Mouse (Mus musculus) adrenal gland, adult (tissue): ENCODE measurements at regions not wholly inside any gene's neighbourhood (a gene's known extent, or its start where the extent isn't known, plus 50 kb on each side); places are given as distances from the start of the nearest gene placed in this dataset.

Source experiments
- DNase-seq, 2 experiments: peaks; one replicate each; pipeline ENCODE4 v3.0.0; 2022 to 2023; ENCODE audit warnings: low spot score in 1 of 2; ENCODE audit not compliant: inconsistent age in 2 of 2

GRCm38 (mm10) chr6:95769808-95770207 is 51.2 kb upstream of the Suclg2 start:
- DNase-seq: no peak

GRCm38 (mm10) chr6:95801651-95802050 is 83.1 kb upstream of the Suclg2 start:
- DNase-seq: no peak

DNA sequence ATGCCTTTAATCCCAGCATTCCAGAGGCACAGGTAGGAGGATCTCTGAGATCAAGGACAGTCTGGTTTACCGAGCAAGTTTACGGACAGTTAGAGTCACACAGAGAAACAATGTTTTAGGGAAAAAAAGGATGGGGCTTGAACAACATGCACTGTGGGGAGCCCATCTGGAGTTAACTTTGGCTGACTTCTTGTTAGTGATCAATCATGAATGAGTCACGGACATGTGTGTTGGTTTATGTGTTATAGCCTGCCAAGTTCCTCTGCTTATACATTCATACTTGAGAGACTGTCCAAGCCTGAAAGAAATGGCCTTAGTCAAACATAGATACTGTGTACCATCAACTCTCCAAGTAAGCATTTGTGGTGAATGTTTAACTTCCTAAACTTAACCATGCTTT is 122.9 kb upstream of the Suclg2 start:
- DNase-seq: peak in 1 of 2 experiments; percentile 26

GRCm38 (mm10) chr6:95846536-95846935 is 127.9 kb upstream of the Suclg2 start:
- no peak for DNase-seq

DNA sequence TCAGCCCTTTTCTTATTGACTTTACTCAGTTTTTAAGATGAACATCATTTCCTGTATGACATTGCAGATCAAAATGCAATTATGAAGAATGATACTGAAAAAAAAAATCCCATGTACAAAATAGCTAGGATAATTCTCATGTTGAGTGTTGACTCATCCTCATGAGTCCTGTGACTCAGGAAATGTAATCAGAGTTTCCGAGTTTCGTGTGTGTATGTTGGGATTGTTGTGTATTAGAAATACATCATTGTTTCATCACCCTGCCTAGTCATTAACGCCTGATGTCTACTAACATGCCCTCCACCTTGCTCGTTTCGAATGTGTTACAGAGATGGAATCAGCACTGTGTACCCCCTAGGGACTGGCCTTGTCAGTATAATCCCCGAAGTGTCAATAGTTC is 156.9 kb upstream of the Suclg2 start:
- no peak for DNase-seq

- DNase-seq: no peak
Measured at GRCm38 (mm10) chr6:95876320-95876719, 157.7 kb upstream of the Suclg2 start.

- DNase-seq: no peak
Measured at GRCm38 (mm10) chr6:95886645-95887044, 168.0 kb upstream of the Suclg2 start.

DNA sequence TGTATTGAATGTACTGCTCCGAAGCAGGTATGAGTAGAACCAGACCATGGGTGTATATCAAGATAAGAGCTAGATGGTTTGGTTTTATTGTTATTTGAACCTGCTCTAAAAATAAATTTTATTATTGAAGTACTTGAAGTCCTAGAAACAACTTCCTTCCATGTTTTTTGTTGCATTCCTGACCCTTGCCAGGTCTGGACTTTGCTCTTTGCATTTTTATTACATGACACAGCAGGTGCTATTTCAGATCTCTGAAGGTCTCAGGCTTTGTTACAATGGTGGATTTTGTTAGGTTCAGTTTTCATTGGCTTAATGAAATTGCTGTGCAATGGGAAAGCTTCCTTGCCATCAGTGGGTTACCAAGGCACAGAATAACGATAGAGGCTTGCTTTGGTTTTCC is 184.0 kb upstream of the Suclg2 start:
- no peak for DNase-seq

- DNase-seq: peak in 1 of 2 experiments; percentile 24
Measured at GRCm38 (mm10) chr6:95904085-95904633, 185.6 kb upstream of the Suclg2 start.

DNA sequence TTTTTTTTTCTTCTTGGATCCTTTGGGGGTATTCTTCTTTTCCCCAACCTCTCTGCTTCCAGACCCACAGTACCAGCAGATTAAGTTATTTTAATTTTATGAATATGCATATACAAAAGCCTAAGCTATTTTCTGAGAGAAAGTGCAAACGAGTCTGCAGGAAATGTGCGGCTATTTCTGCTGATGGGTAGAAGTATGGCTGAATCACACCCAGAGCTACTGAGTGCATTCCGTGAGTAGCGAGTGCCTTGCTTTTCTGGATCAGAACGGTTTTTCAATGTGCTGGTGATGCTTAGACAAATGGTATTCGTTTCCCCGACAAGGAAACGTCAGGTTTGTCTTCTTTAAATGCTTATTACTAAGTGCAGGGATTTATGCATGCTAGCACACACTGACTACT is 186.5 kb upstream of the Suclg2 start:
- no peak for DNase-seq

DNA sequence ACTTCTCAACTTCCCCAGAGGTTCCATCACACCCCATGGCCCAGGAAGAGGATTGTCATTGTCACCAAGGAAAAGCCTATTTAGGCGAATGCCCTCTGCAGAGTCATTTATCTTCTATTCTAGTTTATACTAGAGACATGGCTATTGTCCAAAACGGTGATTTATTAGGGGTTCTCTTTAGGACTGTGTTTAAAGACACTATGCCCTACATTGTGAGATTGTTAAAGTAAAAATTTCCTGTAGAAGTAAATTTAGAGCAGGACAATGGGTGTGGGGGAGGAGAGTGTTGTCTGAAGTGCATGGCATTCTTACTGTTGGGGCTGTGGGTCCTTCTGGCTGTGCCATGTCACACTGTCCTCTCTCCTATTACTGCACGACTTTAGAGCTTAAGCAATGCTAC is 191.2 kb upstream of the Fam19a1 start:
- DNase-seq: no peak

DNA sequence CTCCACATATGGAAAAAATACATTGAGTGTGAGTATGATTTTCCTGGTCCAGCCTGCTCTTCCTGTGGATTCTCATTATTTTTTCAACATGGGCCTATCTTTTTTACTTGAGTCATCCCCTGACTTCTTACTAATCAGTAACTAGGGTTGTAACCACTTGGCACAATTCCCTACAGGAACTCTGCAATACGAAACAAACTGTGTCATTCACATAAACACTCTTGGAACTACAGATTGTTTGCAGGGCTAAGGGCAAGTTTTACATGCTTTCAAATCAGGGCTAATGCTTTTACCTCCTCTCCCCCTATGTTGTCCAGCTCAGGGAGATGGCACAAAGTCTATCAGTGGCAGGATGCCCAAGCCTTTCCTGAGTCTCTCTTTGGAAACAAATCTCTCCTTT is 178.4 kb upstream of the Fam19a1 start:
- DNase-seq: peak in 1 of 2 experiments; percentile 45

- no peak for DNase-seq
Measured at GRCm38 (mm10) chr6:95936504-95936903, 176.4 kb upstream of the Fam19a1 start.

DNA sequence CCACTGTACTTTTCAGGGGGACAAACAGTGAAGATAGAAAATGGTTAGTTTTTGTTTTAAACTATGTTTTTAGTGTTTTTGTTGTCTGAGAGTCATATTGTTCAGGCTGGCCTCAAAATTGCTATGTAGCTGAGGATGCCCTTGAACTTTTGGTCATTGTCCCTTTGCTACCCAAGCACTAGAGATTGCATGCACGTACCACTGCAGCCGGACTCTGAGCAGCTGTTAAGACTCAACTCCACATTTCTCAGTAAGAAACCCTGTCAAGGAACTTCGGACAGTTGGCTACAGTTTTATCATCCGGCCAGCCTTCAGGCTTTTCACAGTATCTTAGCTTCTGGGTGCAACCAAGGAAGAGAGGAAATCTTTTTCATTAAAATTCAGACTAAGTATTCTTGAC is 173.9 kb upstream of the Fam19a1 start:
- DNase-seq: peak in 1 of 2 experiments; percentile 43

DNA sequence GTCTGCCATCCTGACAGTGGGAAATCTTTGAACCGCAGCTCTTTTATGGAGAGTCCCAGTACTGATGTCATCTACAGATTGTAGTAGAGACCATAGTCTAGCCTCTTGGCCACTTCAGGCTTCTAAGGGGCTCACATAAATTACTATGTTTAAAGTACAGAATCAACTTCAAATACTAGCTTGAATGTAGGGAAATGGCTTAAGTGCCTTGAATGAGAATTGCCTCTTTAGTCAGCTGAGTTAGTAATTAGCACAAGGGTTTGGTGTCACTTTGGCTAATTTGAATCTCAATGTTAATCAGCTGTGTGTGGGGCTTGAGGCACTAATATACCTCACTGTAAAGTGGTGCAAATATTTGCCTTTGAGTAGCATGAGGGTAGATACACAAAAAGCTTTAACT is 152.2 kb upstream of the Fam19a1 start:
- peak in 1 of 2 experiments; percentile 10 for DNase-seq

DNA sequence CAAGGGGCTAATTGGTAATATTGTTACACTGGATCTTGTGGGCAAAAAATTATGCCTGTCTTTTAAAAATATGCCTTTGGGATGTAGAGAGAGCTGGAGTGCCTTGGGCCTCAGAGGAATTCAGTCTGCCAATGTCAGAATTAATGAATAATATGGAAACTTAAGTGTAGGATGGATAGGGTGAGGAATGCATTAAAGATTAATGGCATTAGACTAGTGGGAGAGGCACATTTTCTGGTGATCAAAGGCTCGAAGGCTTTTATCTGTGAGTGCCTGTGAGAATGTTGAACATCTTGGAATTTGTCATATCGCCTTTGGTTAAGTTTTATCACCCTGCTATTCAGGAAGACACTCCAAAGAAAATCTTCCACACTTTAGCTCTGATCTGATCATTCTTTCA is 146.7 kb upstream of the Fam19a1 start:
- peak in 1 of 2 experiments; percentile 10 for DNase-seq

- peak in 1 of 2 experiments; percentile 8 for DNase-seq
Measured at GRCm38 (mm10) chr6:95975994-95976393, 137.0 kb upstream of the Fam19a1 start.

GRCm38 (mm10) chr6:95997037-95997436 is 115.9 kb upstream of the Fam19a1 start:
- DNase-seq: no peak

DNA sequence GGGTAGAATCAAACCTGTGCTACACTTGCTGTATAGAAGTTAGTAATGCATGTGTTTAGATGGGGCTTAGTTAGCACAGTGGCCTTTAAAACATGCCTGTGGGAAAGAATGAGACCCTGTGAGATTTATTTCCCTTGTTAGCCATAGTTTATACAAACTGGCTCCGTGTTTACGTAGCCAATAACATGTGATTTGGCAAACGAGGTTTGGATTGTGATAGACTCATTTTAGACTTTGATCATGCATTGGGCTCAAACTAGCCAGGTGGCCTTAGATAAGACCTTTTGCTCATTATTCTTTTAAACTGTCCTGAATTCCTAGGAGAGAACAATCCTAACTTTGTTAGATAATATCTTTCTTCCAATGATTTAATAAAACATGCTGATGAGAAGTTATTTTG is 115.2 kb upstream of the Fam19a1 start:
- DNase-seq: no peak

DNA sequence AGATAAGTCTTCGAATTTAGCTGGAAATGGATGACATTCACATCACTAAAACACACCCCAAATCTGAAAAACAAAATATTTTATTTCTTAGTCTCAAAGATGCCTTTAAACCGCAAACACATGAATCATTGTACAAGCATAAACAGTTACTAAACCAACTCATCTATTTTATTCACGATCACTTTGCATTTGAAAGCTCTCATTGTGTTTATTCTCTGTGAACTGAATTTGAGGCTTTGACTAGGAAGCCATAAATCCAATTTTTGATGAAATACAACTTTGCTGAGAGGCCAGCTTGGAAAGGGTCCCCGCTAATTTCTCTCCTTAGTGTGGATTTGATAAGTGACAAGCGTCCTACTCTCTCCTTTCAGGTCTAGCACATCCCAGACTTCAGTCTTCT is 113.5 kb upstream of the Fam19a1 start:
- no peak for DNase-seq

DNA sequence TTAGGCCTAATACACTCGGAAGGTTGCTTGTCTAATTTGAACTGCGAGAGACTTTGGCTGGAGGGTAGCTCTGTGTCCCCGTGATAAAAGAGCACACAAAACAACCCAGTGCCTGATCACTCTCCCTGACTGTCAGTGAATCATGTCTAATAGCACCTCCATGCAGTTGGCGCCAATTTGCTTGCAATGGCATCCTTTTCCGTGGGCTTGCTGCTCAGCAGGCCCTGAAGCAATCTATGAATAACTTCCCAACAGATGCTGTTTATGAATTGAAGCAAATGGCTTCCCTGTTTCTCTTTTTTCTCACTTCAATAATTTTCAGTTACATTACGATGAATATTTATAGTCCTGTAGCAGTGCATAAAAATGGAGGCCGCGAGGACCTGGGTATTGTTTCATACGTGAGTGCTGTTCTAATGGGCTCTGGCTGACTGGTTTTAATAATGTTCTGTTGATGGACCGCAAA is 112.9 kb upstream of the Fam19a1 start:
- DNase-seq: no peak

DNA sequence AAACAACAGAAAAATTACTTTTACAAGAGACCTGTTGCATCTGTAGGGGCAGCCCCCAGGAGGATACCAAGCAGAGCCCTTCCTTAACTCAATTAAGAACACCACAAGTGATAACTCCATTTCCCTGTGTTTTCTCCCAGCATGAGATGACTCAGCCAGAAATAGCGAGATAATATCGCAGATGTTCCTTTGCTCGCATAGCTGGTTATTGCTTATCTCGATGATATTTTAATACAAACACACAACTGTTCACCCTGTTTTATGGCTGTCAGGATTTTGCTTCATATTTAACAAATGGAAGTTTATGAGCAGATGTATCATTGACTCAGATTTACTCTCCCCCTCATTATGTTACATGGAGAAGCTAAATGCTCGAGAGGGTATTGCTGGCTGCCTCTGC is 101.7 kb upstream of the Fam19a1 start:
- DNase-seq: no peak

DNA sequence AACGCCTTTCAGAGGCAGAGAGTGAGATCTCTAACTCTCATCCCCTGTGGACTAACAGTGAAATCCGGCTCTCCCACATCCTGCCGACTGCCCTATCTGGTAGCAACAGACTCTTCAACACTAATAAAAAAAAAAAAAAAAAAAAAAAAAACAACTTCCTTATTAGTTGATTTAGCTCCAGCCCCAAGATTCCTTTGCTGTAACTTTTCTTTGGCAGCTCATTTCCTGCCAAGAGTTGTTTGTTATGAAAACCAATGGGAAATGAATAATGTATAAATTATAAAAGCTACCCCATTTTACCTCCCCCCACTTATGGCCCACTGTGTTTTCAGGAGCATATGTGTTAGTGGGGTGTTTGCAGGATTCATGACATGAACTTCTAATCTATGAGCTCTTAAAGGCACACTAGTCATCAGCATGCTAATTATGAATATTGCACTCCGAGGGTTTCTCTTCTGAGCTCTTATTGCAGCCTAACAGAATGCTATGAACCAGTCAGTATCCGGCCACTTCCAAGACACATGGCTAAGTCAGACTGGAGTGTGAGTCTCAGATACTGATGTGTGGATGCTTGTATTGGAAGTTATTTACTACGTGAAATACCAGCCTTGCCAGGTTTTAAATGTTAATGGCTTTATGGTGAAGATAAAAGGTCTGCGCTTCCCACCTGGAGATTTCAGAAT is 84.8 kb upstream of the Fam19a1 start:
- no peak for DNase-seq
